Mouse (Mus musculus) forebrain, embryonic 11.5 days (tissue): ENCODE data around the gene Atf6b. TPM values are rescaled to one million over a fixed set of nuclear protein-coding genes. Genes with fewer than 3 reads are reported as not detected.

Source experiments
- ATAC-seq: fragments of 200-750 bp; cut with Nextera tagmentation; replicated peaks from 2 replicates; pipeline ENCODE4 v1.8.0; 2017; ENCODE audit warnings: moderate TSS enrichment; ENCODE audit not compliant: low FRiP score
- DNase-seq: peaks from one replicate; pipeline ENCODE4 v3.0.0-alpha.2; 2017; ENCODE audit warnings: low spot score
- H3K27ac ChIP-seq: fragments of 300-500 bp; sonication (generic); 2 replicates; pipeline ENCODE4 v1.5.1; 2014; ENCODE audit warnings: low read depth, low read length
- H3K27me3 ChIP-seq: fragments of 300-500 bp; sonication (generic); 2 replicates; pipeline ENCODE4 v1.6.1; 2014; ENCODE audit warnings: mild to moderate bottlenecking, low read length, mixed read lengths; ENCODE audit not compliant: control insufficient read depth, insufficient read depth
- H3K36me3 ChIP-seq: fragments of 300-500 bp; sonication (generic); 2 replicates; pipeline ENCODE4 v1.6.1; 2014; ENCODE audit warnings: mild to moderate bottlenecking, low read length, moderate library complexity, mixed read lengths; ENCODE audit not compliant: control insufficient read depth, insufficient read depth
- H3K4me1 ChIP-seq: fragments of 300-500 bp; sonication (generic); replicated peaks from 2 replicates; pipeline ENCODE4 v1.6.1; 2014; ENCODE audit warnings: low read length, mixed read lengths; ENCODE audit not compliant: control insufficient read depth, insufficient read depth
- H3K4me2 ChIP-seq: fragments of 300-500 bp; sonication (generic); 2 replicates; pipeline ENCODE4 v1.6.1; 2014; ENCODE audit warnings: low read depth, mild to moderate bottlenecking, low read length, moderate library complexity, mixed read lengths; ENCODE audit not compliant: severe bottlenecking
- H3K4me3 ChIP-seq: fragments of 300-500 bp; sonication (generic); 2 replicates; pipeline ENCODE4 v1.5.1; 2014; ENCODE audit warnings: low read depth, low read length
- H3K9ac ChIP-seq: fragments of 300-500 bp; sonication (generic); 2 replicates; pipeline ENCODE4 v1.6.1; 2014; ENCODE audit warnings: low read length
- H3K9me3 ChIP-seq: fragments of 300-500 bp; sonication (generic); 2 replicates; pipeline ENCODE4 v1.6.1; 2016; ENCODE audit warnings: low read length, mixed read lengths; ENCODE audit not compliant: control insufficient read depth
- WGBS: fragments of 180-500 bp; shearing (Covaris S2); extraction: QIAGEN DNeasy Blood & Tissue Kit; methylation state at CpG from one replicate; pipeline ENCODE4 v1.1.7; 2014; 5-methylcytosine and 5-hydroxymethylcytosine counted together
- polyA plus RNA-seq: library from polyadenylated mRNA; unstranded; fragments of >200 nt; fragmentation: Nextera tagmentation; extraction: Ambion mirVana; gene quantifications from 2 replicates; pipeline ENCODE4 v1.2.1, GENCODE M21; 2014

Gene Atf6b
- polyA plus RNA-seq, 1 experiment from 2014 or later, result 79.5 TPM

DNA sequence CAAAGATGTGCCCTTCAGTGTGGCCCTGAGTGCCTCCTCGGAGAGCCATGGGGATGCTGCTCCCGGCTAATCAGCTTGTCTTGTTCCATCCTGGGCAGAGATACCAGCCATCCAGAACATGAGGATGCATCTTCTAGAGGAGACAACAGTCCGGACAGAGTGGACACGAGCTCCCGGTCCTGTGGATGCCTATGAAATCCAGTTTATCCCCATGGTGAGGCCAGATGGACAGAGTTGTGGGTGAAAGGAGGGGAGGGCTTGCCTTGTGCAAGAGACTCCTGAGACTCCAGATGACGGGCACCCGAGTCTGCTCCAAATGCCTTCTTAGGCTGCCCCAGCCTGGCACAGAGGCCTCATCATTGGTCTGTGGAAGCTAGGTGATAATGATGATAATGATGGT, 26.2 kb downstream of the Atf6b start:
- WGBS, result 87% methylated on average over 7 of the region's 7 CpGs
- H3K36me3 ChIP-seq, result no peaks in the 10 kb centered on the region
- H3K27ac ChIP-seq, result no peak overlapping the region
- no peaks in the 10 kb centered on the region for H3K9me3 ChIP-seq
- H3K4me2 ChIP-seq, result no peak overlapping the region
- ATAC-seq (no peak), DNase-seq (peak; percentile 42)
- H3K4me3 ChIP-seq, result no peak overlapping the region
- peaks cover 40% of the 10 kb centered on the region for H3K27me3 ChIP-seq
- no peak overlapping the region for H3K9ac ChIP-seq
- peaks cover 9% of the 10 kb centered on the region for H3K4me1 ChIP-seq

DNA sequence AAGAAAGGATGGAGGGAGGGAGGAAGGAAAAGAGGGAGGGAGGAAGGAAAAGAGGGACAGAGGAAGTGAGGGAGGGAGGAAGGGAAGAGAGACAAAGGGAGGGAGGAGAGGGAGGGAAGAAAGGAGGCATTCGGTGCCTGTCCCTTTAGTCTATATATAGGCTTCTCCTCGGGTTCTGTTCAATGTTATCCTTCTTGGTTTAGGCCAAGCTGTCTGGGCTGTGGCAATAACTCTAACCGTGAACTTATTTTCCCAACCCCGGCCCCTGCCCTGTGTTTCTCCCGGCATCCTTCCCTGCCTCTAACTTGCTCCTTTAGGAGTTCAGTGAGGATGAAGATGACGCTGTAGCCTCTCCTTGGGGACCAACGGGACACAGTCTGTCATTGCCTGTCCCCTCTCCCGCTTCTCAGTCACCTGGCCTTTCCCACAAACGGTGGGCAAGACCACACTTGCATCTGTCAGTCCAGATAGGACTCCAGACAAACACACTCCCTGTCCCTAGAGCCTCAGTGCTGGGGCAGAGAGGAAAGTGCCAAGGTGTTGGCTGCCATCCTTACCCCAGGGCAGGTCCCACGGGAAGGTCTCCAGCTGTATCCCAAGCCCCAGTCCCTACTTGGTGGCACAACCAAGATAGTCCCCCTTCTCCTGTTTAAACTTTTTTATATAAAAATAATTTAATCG, 27.7 kb downstream of the Atf6b start:
- Histone ChIP-seq H3K4me1 (peaks cover 9% of the 10 kb centered on the region), H3K4me3 (no peak overlapping the region), H3K9ac (no peak overlapping the region), H3K4me2 (no peak overlapping the region), H3K36me3 (no peaks in the 10 kb centered on the region), H3K27ac (no peak overlapping the region), H3K9me3 (no peaks in the 10 kb centered on the region), H3K27me3 (peaks cover 40% of the 10 kb centered on the region)
- no peak for DNase-seq
- WGBS, result 67% methylated on average over 11 of the region's 11 CpGs
- ATAC-seq, result no peak

DNA sequence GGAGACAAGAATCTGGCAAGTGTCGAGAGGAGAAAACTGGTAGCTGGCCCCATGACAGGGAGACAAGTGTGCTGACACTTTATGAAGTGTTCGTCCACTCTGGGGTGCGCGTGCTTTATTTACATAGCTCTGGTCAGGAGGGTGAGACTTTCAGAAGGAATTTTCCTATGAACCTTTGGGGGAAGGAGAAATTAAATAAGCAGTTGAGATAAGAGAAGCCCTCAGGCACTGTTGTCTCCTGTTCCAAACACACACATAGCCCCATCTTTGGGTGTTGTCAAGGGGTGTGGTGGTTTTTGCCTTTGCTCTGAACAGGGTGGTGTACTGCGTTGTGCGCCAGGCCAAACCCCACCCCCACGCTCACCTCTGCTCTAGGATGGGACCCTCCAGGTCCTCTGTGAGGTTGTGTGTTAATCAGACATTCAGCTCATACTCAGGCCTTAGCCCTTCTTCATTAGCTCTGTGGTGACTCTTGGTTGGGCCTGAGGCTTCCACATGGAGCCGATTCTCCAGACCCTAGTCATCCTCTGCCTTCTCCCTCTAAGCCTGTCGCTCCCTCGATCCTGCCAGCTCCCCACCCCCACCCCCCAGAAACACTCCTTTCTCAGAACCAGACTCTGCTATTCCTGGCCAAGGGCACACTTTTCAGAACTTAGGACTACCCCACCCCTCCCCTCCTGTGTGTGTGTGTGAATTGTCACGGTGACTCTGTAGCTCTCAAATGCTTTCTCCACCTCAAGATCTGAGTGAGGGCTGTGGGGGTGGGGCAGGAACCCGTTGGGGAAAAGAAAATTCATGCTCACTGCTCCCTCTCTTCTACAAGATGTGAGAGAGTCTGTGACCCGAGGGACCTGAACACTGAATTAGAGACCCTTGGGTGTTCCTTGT, 28.5 kb downstream of the Atf6b start:
- Histone ChIP-seq H3K36me3 (no peaks in the 10 kb centered on the region), H3K4me1 (peaks cover 9% of the 10 kb centered on the region), H3K4me2 (no peak overlapping the region), H3K27me3 (peaks cover 34% of the 10 kb centered on the region), H3K9me3 (no peaks in the 10 kb centered on the region), H3K9ac (no peak overlapping the region), H3K4me3 (no peak overlapping the region), H3K27ac (no peak overlapping the region)
- DNase-seq (no peak), ATAC-seq (no peak)
- WGBS, result 75% methylated on average over 13 of the region's 13 CpGs

DNA sequence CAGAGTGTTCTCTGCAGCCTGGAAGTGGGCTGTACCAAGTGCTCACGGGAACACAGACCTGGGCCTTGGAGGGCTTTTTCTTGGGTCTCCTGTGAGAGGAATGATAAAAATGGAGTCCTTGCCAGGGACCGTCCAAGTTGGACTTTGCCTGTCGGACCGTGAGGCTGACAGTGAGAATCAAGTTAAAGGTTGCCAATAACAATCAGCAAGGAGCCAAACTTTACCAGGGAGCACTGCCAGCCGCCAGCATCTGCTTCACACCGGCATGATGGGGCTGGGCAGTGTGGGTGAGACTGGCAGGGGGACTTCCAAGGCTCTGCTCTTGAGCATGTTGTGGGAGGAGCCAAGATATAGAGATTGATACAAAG, 29.1 kb downstream of the Atf6b start:
- WGBS, result 85% methylated on average over 6 of the region's 6 CpGs
- H3K4me2 ChIP-seq, result no peak overlapping the region
- ATAC-seq, result no peak

DNA sequence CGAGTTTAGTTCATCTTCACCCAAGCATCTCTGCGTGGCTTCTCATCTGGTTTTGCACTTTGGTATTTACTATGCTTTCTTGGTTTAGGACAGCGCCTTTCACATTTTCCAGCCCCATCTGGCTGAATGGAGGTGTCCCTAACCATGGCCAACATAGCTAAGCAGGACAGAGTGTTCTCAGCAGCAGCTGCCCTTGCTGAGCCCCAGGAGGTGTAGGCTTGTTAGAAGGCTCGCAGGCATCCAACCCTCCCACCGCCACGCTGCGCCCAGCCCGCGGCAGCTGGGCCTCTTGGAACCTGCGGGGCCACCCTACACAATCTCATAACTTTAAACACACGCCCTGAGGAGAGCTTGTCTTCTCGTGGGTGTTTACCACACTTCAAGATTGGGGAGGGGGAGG, 29.7 kb downstream of the Atf6b start:
- no peak for DNase-seq
- H3K4me1 ChIP-seq, result peaks cover 4% of the 10 kb centered on the region
- no peak overlapping the region for H3K9ac ChIP-seq
- no peak overlapping the region for H3K27ac ChIP-seq
- 80% methylated on average over 12 of the region's 12 CpGs for WGBS
- no peak overlapping the region for H3K4me3 ChIP-seq
- H3K4me2 ChIP-seq, result no peak overlapping the region
- H3K27me3 ChIP-seq, result peaks cover 22% of the 10 kb centered on the region
- ATAC-seq, result no peak
- H3K36me3 ChIP-seq, result no peaks in the 10 kb centered on the region
- no peaks in the 10 kb centered on the region for H3K9me3 ChIP-seq

More for the DNA sequence above, 29.1 kb downstream of the Atf6b start:
- Histone ChIP-seq H3K4me3 (no peak overlapping the region), H3K27me3 (peaks cover 28% of the 10 kb centered on the region), H3K27ac (no peak overlapping the region), H3K9ac (no peak overlapping the region), H3K4me1 (peaks cover 9% of the 10 kb centered on the region), H3K9me3 (no peaks in the 10 kb centered on the region), H3K36me3 (no peaks in the 10 kb centered on the region)
- no peak for DNase-seq

DNA sequence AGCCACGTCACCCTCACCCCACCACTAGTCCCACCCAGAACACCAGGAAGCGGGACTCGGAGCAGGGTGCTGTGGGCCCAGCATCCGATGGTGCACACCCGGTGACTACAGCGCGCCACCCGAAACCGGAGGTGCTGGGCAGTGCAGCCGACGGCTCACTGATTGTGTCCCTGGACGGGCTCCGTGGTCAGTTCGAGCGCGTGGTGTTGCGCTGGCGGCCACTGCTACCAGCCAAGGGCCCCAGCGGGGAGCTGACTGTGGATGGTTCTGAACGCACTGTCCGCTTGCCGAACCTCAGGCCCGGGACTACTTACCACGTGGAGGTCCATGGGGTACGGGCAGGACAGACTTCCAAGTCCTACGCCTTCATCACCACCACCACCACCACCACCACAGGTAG, 33.2 kb downstream of the Atf6b start:
- peaks cover 2% of the 10 kb centered on the region; the same call in 1 of the 2 replicates for H3K27me3 ChIP-seq
- no peak for DNase-seq

DNA sequence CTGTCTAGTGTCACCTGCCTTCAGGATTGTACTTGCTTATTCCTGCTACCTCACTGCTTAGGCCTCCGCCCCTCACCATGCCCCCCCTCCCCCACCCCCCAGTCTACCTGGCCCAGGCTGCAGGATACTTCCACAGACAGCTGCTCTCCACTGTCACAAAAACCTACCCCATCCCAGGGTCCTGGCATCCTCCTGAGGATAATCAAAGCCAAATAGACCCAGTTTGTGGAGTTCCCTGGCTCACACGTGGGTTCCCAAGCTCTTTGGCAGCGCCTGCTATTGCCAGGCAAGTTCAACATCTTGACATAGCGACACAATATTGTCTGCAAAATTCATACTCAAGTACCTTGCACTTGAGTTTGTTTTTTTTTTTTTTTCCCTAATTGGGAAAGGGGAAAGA, 33.7 kb downstream of the Atf6b start:
- 80% methylated on average over 4 of the region's 4 CpGs for WGBS
- no peak overlapping the region for H3K4me2 ChIP-seq
- ATAC-seq (no peak), DNase-seq (no peak)
- peaks cover 2% of the 10 kb centered on the region; the same call in 1 of the 2 replicates for H3K27me3 ChIP-seq
- no peaks in the 10 kb centered on the region for H3K9me3 ChIP-seq
- no peak overlapping the region for H3K27ac ChIP-seq
- no peak overlapping the region for H3K9ac ChIP-seq
- H3K4me1 ChIP-seq, result 0 out of 2 replicates have a peak, but pooled peaks cover 2% of the 10 kb centered on the region
- H3K4me3 ChIP-seq, result no peak overlapping the region
- no peaks in the 10 kb centered on the region for H3K36me3 ChIP-seq

More for the DNA sequence above, 33.2 kb downstream of the Atf6b start:
- Histone ChIP-seq H3K4me3 (no peak overlapping the region), H3K9me3 (no peaks in the 10 kb centered on the region), H3K9ac (no peak overlapping the region), H3K4me1 (0 out of 2 replicates have a peak, but pooled peaks cover 2% of the 10 kb centered on the region), H3K36me3 (no peaks in the 10 kb centered on the region), H3K4me2 (no peak overlapping the region), H3K27ac (no peak overlapping the region)
- ATAC-seq, result no peak
- 87% methylated on average over 26 of the region's 26 CpGs for WGBS

DNA sequence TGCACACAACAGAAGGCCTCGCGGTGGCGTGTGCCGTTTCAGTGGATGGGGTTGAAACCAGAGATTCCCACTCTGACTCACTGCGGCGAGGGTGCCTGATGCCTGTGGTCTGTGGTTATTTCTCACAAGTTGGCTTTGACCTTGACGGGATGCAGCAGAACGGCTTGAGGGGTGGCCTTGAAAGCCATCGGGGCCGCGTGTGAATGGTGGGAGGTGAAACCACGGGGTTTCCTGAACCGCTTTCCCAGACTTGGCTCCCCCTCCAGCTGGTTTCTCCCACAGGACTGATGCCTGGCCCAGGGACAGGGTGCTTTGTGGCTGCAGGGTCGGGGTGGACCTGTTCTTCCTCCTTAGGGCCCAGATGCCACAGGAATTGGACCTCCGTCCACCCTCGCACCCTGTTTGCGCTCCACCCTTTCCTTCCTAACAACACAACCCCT, 34.2 kb downstream of the Atf6b start:
- Histone ChIP-seq H3K27ac (no peak overlapping the region), H3K4me3 (no peak overlapping the region), H3K9ac (no peak overlapping the region), H3K27me3 (peaks cover 2% of the 10 kb centered on the region; the same call in 1 of the 2 replicates), H3K36me3 (no peaks in the 10 kb centered on the region), H3K4me2 (no peak overlapping the region), H3K4me1 (0 out of 2 replicates have a peak, but pooled peaks cover 2% of the 10 kb centered on the region), H3K9me3 (no peaks in the 10 kb centered on the region)
- no peak for ATAC-seq
- WGBS, result 84% methylated on average over 17 of the region's 17 CpGs
- DNase-seq, result no peak
